Mouse (Mus musculus): ENCODE data around the gene Senp2.

Senp2 gene

DNA sequence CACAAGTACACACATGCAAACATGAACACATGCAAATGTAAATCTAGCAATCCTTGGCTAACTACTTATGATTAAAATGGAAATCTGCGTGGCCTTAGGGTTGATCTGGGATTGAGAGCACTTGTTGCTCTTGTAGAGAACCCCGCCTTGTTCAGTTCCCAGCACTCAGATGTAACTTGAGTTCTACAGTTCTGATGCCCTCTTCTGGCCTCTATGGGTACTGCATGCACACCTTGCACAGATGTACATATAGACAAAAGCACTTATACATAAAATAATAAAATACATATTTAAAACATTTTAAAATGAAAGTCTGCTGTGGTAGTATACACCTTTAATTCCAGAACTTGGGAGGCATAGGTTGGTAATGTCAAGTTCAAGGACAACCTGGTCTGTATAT is 12.8 kb downstream of the Senp2 start:
- DNase-seq (ENCODE audit: low read depth, low spot score), result peak; percentile 66

DNA sequence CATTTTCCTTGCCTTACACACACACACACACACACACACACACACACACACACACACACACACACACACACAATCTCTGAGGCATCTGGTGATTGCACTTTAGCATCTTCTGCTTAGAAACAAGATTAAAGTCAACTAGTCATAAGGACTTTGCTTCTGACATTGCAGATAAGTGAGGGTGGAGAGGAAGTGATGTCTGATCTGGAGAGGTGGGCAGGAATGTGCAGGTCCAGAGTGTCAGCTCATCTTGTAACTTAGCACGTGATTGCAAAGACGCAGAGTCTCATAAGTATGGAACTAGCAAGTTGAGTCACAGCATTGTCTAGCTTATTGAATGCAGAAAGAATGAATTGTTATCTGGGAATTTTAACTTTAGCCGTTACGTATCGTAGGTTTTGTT is 18.2 kb downstream of the Senp2 start:
- DNase-seq (ENCODE audit: low read depth, low spot score), result no peak

DNA sequence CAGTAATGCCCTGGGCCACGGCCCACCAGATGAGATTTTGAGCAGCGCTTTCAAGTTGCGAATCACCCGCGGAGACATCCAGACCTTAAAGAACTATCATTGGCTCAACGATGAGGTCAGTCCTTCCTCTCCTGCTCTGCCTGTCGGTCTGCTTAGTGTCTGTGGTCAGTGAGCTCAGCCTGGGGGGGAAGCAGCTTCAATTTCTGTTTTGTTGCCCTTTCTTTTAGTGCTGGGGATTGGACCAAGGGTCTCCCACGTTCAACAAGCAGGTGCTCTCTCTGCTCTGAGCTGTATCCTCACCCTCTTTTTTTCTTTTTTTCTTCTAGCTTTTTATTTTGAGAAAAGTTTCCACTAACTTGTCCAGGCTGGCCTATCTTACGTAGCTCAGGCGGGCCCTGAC is 29.3 kb downstream of the Senp2 start:
- no peak for DNase-seq (ENCODE audit: low read depth, low spot score)

DNA sequence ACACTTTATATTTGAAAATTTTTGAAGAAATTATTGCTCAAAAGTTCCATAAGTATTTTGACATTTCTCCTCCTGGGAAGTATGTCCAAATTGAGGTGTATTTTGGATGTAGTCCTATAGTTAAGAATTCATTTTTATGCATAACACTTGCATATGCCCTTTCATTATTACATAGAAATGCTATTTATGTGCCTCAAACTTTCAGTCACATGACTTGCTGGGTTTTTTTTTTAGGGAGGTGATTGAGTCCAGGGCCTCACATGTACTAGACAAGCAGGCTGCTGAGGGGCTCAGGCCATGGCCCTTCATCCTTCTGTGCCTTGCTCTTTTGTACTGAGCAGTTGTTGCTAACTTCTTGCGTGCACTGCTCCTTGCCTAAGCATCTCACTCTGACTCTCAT is 30.7 kb downstream of the Senp2 start:
- DNase-seq (ENCODE audit: low read depth, low spot score), result no peak

DNA sequence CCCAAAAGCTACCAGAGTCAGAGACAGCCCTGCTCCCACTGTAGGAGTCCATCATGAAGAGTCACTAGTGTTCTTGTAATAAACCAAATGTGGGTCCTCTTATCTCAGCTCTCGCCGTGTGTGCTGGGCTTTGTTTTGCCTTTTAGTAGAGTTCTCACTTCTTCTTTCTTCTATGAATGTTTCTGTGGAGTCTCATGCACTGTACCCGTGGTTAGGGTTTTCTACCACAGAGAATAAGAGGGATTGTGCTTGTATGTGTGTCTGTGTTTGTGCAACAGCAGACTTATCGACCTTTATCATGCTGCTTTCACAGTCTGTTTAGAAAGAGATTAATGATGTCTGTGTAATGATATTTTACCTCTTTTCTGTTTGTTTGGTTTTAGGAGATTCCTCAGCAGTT is 34.5 kb downstream of the Senp2 start:
- DNase-seq (ENCODE audit: low read depth, low spot score), result no peak

DNA sequence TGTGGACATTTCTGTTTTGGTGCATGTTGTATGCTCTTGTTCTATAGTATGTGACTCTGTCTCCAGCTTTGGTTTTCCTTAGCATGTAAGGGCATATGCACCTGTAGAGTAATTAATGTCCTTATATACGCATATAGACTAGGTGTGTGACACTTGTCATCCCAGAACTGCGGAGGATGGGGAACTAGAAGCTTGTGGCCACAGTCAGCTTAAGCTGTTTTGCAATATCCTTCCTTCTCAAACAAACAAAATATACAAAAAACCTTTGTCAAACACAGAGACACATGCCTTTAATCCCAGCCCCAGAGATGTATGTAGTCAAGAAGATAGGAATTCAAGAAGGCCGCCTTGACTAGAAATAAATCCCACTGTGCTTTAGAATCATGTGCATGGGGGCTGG is 36.6 kb downstream of the Senp2 start:
- DNase-seq (ENCODE audit: low read depth, low spot score), result no peak

DNA sequence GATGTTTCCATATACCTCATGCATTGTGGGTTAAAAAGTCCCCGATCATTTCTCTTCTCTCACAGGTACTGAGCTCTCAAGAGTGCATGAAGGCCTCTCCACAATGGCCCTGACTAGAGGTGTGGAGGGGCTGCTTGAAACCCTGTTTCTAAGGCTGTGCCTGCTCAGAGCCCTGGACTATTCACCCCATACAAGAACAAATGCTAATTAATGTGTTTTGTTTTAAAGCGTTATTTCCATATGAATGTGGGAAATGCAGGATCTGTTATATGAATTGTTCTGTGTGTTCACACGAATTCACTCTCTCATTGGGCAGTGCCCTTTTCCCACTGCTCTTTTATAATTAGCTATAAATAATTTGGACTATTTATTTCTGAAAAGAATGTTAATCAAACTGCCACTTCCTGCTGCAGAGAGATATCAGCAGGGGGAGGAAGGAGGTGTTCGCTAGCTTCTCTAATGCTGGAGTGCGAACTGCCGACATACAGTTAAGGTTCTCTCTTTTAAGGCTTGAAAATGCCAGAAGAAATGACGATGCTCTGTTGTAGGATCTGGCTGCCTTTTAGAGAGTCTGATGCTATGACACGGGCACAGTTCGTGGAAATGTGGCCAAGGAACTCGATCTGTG is 37.6 kb downstream of the Senp2 start:
- DNase-seq (ENCODE audit: low read depth, low spot score), result no peak

DNA sequence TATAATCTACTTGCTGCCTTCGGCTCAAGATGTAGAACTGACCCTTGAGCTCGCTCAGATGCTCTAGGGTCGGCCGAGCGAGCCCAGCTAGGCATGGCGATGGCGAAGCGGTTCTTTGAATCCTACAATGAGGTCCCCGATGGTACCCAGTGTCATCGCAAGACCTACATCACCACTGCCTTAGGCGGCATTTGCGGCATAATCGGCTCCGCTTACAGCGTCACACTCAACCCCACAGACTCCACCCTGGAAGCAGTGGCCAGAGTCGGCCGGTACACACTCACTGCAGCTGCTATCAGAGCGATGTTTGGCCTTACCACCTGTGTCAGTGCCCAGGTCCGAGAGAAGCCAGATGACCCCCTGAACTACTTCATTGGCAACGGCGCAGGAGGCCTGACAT is 44.1 kb downstream of the Senp2 start:
- no peak for DNase-seq (ENCODE audit: low read depth, low spot score)

DNA sequence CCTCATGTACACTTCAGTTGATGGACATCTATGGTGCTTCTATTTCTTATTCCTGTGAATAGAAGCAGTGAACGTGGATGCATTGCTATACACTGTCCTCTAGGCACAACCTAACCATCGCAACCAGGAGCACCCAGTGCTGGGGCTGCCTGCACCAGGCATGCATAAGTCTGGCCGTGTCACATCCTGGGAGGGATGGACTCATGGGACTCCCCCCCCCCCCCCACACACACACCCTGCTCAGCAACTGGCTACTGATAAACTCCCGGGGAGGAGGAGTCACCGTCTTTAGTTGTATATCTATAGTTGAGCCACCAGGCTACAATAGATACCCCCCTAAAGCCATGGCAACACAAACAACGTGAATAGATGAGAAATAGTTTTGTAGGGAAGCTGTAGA is 48.2 kb downstream of the Senp2 start:
- DNase-seq (ENCODE audit: low read depth, low spot score), result no peak

DNA sequence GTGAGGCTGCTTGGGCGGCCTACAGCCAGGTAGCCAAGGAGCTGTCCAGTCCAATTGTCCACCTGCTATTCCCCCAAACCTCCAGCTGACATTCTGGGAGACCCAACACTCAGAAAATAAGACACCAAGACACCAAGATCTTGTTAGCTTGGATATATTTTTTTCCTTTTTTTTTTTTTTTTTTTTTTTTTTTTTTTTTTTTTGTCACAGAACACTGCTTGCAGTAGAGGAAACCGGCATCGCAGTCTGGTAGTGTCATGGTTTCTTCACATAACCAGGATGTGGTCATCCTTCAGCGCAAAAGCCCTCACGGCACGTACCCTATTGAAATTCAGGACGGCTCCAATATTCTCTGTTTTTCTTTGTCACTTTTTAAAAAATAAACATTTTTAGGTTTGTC is 49.6 kb downstream of the Senp2 start:
- DNase-seq (ENCODE audit: low read depth, low spot score), result no peak

DNA sequence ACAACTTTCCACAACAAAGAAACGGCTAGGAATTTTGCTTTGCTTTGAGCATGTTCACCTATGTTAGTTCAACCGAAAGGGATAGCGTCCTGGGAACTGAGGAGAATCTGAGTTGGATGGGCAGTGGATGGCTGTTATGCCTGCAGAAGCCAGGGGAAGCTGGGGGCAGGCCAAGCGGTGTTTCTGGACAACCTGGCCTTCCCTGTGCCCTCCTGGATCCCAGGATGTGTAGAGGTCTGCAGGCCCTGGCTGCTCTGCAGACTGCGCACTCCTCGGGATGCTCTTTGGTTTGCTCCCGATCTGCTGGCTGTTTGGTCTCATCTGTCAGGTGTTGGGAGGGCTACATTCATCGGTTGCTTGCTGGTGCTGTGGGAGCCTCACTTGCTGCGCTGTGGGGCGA is 51.1 kb downstream of the Senp2 start:
- DNase-seq (ENCODE audit: low read depth, low spot score), result no peak

DNA sequence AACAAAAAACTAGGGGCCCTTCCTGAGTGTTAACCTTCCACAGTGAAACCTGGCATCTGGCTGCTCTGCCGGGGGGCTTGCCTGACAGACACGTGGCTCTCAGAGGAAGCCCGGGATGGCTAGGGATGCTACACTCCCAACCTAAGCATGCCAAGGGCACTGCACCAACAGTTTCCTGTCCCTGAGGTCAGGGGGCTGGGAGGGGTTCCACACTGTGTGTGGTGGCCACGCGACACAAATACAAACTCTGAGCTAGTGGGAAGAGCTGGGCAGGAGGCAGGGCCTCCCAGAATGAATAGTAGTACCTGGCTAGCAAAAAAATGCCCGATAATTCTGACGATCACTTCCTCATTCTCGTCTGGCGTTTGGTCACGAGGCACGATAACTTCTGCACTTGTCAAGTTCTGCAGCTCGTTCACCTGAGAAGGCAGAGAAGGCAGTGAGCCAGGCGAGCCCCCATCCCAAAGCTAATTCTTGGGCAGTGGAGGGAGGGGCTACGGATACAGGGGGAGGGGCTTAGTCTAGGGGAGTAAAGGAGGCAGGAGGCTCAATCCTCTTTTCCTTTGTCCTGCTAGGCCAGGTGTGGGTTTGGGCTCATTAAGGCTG is 52.4 kb downstream of the Senp2 start:
- peak; percentile 45 for DNase-seq (ENCODE audit: low read depth, low spot score)

DNA sequence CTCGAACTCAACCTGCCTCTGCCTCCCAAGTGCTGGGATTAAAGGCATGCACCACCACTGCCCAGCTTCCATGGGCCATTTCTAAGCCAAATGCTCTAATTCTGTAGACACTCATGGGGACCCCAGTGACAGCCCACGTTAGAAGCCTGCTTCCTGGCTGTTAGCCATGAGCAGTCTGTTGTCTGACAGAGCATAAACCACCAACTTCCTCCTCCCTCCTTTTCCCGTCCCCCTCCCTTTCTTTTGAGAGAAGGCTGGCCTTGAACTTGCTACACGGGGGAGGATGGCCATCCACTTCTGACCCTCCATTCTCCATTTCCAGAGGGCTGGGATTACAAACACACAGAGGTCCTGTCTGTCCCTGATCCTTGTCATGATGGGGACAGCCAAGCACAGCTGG is 53.0 kb downstream of the Senp2 start:
- peak; percentile 18 for DNase-seq (ENCODE audit: low read depth, low spot score)

DNA sequence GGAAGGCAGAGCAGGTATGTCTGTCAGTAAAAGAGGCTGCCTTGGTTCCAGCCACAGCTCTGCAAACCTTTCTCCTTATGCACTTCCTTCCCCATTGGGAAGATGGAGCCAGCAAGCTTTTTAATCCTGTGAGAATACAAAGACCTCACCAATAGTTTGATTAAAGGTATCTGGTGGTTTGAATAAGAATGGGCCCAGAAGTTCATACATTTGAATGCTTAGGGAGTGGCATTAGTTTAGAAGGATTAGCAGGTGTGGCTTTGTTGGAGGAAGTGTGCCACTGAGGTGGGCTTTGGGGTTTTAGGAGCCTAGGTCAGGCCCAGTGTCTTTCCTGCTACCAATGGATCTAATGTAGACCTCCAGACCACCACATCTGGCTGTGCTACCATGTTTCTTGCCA is 56.3 kb downstream of the Senp2 start:
- DNase-seq (ENCODE audit: low read depth, low spot score), result no peak

DNA sequence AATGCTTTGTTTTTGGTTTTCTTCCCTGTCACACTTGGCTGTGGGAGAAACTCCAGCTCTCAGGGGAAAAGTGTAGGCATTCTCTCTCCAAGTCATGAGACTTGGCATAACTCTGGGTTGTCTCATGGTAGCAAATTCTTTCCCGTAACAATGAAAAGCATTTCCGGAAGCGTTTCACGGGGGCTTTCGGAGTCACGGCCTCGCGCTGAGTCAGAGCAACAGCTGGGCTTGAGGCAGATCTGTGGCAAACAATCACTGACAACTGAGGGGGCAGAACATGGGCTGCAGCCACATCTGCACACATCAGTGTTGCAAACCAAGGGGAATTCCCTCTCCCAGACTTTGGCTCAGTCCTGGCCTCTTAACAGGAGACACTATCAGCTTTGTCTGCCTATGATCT is 58.1 kb downstream of the Senp2 start:
- no peak for DNase-seq (ENCODE audit: low read depth, low spot score)

DNA sequence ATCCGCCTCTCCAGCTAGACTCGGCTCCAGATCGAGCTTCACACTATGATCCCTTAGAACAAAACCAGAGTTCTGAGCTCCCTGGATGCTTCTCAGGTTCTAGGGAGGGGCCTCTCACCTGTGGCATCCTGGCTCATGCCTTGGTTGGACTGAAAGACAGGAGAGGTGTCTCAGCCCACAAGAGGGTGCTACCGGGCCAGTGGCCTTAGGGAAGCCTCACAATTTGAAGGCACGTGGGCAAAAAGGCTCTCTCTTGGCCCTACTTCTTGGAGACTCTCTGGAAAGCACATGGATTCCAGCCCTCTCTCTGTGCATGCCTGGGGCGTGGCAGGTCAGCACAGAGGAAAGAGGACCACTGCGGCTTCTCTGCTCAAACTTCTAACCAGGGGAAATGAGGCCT is 62.1 kb downstream of the Senp2 start:
- no peak for DNase-seq (ENCODE audit: low read depth, low spot score)

DNA sequence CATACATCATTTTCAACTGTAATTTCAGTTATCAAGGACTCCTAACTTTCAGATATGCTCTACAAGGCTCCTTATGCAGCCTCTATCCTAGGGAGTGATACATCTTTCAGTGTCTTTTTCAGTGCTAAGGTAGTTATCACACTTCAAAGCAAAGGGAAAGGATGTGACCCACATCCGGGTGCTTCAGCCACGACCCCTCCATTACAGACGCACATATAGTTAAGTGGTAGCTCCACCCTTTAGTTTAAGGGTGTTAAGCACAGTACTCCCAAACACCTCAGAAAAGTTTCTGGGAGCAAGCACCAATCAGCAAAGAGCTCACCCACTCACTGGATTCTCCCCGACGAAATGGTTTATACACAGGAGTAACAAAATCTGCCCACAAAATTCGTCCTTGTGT is 65.8 kb downstream of the Senp2 start:
- DNase-seq (ENCODE audit: low read depth, low spot score), result peak; percentile 52

DNA sequence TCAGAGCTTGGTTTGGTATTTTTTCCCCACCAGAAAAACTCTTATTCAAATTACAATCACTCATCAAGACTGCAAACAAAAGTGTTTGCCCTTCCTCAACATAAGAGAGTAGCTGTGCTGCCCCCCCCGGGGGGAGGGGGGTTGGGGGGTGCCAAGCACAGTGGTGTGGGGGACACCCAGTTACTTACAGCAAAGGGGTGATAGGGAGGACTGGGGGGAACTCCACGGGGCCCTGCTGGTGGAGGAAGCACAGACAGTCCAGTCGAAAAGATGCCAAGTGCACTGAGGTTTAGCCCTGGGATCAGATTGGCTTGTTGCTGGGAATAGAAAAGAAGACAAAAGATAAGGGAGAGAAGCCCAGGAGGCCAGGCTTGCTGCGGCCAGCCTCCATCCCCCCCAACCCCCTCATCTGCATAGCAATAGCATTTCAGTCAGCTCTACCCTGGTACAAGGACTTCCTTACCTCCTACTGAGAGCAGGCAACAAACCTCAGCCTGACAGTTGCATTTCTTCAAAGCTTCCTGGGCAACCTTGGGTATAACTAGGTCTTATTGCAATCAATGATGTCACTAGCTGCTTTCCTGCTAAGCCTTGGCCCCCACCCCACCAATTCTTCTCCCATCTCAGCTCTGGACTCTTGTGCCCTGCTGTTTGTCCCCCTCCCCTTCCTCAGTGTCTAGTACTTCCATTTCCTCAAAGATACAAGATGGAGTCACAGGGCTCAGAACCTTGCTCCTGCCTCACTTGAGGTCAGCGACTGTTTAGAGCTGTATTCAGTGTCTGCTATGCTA is 66.7 kb downstream of the Senp2 start:
- no peak for DNase-seq (ENCODE audit: low read depth, low spot score)

DNA sequence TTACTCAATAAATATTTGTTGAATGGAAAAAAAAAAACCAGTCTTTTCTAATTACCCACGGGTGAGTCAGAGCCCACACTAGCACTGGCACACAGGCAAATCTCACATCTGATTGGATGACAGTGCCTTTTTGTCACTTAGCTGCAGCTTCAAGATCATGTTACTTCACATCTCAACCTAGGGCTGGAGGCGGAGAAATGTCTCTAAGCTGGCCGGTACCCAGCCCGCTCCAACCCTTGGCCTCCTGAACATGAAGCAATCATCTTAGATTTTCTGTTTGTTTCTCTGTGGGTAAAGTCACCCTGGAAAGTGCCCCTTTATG is 67.3 kb downstream of the Senp2 start:
- DNase-seq (ENCODE audit: low read depth, low spot score), result no peak

DNA sequence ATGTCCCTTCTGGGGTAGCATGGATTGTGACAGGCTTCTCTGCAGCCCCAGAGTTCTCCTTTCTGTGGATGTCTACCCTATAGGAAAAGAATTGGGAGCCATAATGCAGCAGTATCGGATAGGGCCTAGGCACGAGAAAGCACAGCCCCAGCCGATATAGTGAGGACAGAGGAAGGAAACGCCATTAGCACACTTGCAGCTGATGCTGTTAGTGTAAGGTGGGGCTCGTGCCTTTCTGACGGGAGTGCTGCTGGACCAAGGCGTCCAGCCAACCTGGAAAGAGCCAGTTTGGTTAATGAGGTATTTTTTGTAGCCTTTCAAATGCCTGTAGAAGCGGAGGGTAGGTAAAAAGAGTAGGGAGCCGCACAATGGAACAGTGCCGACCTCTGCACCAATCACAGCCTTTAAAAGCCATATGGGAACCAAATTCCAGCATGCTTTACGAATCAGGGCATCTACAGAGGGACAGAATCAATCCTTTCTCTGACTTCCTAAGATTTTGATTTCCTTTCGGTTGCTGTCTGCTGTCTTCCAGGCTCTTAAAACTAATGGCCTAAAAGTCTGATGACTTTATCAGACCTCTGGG is 70.9 kb downstream of the Senp2 start:
- DNase-seq (ENCODE audit: low read depth, low spot score), result no peak

DNA sequence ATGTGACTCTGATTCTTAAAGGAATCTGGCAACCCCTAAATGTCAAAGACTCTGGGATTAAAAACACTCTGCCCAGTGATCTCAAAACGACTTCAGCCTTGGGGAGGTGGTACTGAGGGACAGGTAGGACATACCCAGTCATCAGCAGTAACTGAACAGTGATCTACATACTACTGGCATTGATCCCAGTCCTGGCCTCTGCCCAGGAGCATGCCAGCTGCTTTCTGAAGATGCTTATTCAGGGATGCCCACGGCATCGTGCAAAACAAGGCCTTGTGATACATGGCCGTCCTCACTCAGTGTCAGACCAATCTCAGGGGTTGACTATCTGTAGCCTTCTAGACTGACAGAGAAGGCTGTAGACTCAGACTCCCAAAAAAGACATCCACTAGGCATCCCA is 76.1 kb downstream of the Senp2 start:
- DNase-seq (ENCODE audit: low read depth, low spot score), result no peak

DNA sequence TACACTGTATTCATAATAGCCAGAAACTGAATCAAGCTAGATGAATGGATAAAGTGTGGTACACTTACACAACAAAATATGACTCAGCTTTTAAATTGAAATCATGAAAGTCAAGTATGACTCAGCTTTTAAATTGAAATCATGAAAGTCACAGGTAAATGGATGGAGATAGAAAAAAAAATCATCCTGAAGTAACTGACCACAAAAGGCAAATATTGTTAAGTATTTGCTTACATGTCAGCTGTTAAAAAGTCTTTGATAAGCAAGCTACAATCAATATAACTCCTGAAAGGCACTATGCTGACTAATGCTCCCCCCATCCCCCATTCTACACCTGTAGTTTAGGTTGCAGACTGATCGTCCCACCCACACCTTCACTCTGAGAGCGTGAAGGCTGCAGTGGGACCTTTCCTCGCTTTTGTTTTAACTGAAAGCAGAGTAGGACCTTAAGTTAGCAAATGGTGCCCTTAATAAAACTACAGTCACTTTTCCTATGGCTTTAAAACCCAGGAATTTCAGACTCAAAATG is 82.0 kb downstream of the Senp2 start:
- no peak for DNase-seq (ENCODE audit: low read depth, low spot score)

DNA sequence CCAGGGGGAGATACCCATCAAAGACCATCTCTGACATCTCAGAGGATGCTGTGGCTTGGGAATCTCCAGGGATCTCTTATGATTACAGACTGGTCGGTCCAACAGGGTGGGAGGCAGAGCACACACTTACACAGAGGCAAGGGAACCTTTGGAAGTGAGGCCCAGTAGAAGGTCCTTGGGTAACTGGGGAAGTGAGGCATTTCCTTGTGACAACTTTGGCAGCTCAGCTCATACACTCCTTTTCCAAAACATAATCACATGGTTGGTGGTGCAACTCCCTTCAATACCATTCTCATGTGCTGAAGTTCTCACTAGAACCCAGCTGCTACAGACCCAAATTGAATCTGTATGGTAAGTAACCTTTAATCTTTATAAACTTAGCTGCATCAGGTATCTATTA is 86.5 kb downstream of the Senp2 start:
- DNase-seq (ENCODE audit: low read depth, low spot score), result no peak

Measured in CD4-positive, CD25-positive, alpha-beta regulatory T cell, adult 2 months (primary cell).